Mouse (Mus musculus) forebrain, embryonic 12.5 days (tissue): Measurements from ENCODE around the gene Efl1. TPM values are rescaled to one million over a fixed set of nuclear protein-coding genes. Genes with fewer than 3 reads are reported as not detected.

Experiments
- ATAC-seq: fragments of 200-750 bp; cut with Nextera tagmentation; 2 replicates; pipeline ENCODE4 v1.8.0; 2017; ENCODE audit warnings: moderate TSS enrichment; ENCODE audit not compliant: low FRiP score
- H3K27ac ChIP-seq: fragments of 300-500 bp; sonication (generic); 2 replicates; pipeline ENCODE4 v1.5.1; 2016; ENCODE audit warnings: mild to moderate bottlenecking
- H3K27me3 ChIP-seq: fragments of 300-500 bp; sonication (generic); 2 replicates; pipeline ENCODE4 v1.6.1; 2016; ENCODE audit warnings: mild to moderate bottlenecking
- H3K36me3 ChIP-seq: fragments of 300-500 bp; sonication (generic); replicated peaks from 2 replicates; pipeline ENCODE4 v1.6.1; 2016; ENCODE audit warnings: mild to moderate bottlenecking
- H3K4me1 ChIP-seq: fragments of 300-500 bp; sonication (generic); 2 replicates; pipeline ENCODE4 v1.6.1; 2016
- H3K4me2 ChIP-seq: fragments of 300-500 bp; sonication (generic); 2 replicates; pipeline ENCODE4 v1.6.1; 2016; ENCODE audit warnings: mild to moderate bottlenecking, moderate library complexity
- H3K4me3 ChIP-seq: fragments of 300-500 bp; sonication (generic); replicated peaks from 2 replicates; pipeline ENCODE4 v1.5.1; 2016; ENCODE audit warnings: mild to moderate bottlenecking
- H3K9ac ChIP-seq: fragments of 300-500 bp; sonication (generic); 2 replicates; pipeline ENCODE4 v1.6.1; 2016; ENCODE audit warnings: mild to moderate bottlenecking
- H3K9me3 ChIP-seq: fragments of 300-500 bp; sonication (generic); 2 replicates; pipeline ENCODE4 v1.6.1; 2016
- WGBS: fragments of 180-500 bp; shearing (Covaris S2); methylation state at CpG from one replicate; pipeline ENCODE4 v1.1.7; 2016; 5-methylcytosine and 5-hydroxymethylcytosine counted together
- polyA plus RNA-seq: library from polyadenylated mRNA; unstranded; fragments of >200 nt; fragmentation: Nextera tagmentation; extraction: Ambion mirVana; gene quantifications from 2 replicates; pipeline ENCODE4 v1.2.1, GENCODE M21; 2016

The Efl1 gene
- polyA plus RNA-seq, 1 experiment from 2014 or later = 21.3 TPM

DNA sequence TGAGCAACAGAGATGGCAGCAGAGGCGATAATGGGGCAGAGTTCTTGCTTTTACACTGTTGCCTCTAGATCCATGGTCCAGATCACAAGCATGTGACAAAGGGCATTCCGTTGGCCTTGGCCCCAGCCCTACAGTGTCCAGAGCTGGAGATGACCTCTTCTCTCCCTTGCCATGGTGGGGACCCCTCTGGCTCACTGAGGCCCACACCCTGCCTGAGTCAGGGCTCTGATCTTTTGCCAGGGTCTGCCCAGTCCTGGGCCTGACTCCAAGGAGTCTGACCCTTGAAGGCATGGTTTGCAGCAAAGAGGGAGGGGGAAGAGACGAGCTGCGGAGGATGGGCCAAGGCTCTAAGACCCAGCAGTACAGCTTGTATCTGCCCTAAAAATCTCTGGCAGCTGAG, 159.8 kb downstream of the Efl1 start:
- no peak overlapping the region for H3K4me3 ChIP-seq
- no peak for ATAC-seq
- no peaks in the 10 kb centered on the region for H3K36me3 ChIP-seq
- H3K9ac ChIP-seq = no peak overlapping the region
- no peaks in the 10 kb centered on the region for H3K9me3 ChIP-seq
- H3K4me2 ChIP-seq = no peak overlapping the region
- peaks cover 13% of the 10 kb centered on the region for H3K4me1 ChIP-seq
- no peaks in the 10 kb centered on the region for H3K27me3 ChIP-seq
- WGBS = 77% methylated on average over 4 of the region's 4 CpGs
- H3K27ac ChIP-seq = no peak overlapping the region

DNA sequence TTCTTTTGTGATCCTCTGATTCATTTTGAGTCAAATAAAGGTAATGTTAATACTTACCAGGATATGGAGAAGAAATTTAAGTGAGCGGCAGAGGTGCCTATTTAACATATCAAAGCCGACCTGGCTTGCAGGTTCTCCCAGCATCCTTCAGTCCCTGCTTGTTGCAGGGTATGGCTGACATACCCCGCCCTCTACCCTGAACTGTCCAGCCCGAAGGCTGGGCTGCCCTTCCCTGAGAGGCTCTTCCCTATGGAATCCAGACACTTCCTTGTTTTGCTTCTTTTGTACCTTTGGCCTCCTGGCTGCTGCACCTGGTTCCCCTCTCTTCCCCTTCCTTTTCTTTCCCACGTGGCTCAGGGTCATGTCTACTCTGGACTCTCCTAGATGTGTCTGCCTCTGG, 160.7 kb downstream of the Efl1 start:
- ATAC-seq = no peak
- Histone ChIP-seq H3K4me2 (no peak overlapping the region), H3K4me3 (no peak overlapping the region), H3K27me3 (no peaks in the 10 kb centered on the region), H3K9ac (no peak overlapping the region), H3K4me1 (peaks cover 13% of the 10 kb centered on the region), H3K27ac (no peak overlapping the region), H3K36me3 (no peaks in the 10 kb centered on the region), H3K9me3 (no peaks in the 10 kb centered on the region)
- 66% methylated on average over 5 of the region's 5 CpGs for WGBS

DNA sequence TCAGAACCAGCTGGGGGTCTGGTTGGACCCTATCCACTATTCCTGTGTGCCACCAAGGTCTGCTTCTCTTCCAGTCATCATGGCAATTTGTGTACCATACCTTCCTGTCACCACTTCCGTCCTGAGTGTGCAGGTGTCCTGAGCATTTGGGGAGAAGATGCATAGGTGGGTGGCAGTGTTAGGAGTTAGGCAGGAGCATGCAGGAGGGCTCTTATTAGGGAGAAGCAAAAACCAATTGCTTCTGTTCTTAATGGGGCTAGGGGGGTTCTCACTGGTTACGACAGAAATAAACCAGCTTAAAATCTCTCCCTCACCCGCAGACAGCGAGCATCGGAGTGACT, 162.4 kb downstream of the Efl1 start:
- no peak for ATAC-seq

DNA sequence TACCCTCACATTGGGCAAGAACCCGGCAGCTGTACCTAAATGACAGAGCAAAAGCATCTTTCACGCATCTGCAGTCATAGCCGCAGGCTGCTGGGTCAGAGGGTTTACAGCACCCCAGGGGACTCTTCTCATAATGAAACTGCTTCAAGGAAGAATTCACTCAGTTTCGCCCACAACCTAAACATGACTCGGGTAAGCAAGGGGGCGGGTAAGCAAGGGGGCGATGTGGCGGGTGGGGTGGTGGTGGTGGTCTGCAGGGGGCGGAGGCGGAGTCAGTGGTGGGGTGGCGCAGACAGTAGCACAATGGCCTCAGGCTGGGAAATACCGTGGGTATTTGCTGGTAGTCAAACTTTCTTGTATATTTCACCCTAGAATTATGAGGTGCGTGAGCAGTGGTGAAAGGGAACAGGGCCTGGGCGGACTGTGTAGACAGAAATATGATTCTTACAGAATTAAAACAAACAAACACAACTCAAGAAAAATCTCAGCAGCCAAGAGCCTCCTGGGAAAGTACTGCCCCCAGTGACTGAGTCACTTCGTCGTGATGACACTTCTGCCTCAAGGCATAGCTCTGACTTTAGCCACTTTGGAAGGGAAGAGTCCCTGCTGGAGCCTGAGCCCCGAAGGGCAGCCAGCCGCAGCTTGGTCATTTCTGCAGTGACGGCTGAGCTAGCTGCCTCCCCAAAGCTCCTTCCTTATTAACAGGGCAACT, 162.9 kb downstream of the Efl1 start:
- H3K27me3 ChIP-seq = no peaks in the 10 kb centered on the region
- peaks cover 2% of the 10 kb centered on the region; the same call in 1 of the 2 replicates for H3K9me3 ChIP-seq
- H3K36me3 ChIP-seq = no peaks in the 10 kb centered on the region
- no peak overlapping the region for H3K9ac ChIP-seq
- H3K27ac ChIP-seq = no peak overlapping the region
- 19% methylated on average over 19 of the region's 19 CpGs for WGBS
- no peak overlapping the region for H3K4me3 ChIP-seq
- peaks cover 13% of the 10 kb centered on the region for H3K4me1 ChIP-seq
- peak overlapping the region; percentile 34 for H3K4me2 ChIP-seq
- ATAC-seq = peak; percentile 41; the same call in 1 of the 2 replicates

More for the DNA sequence above, 162.4 kb downstream of the Efl1 start:
- Histone ChIP-seq H3K9me3 (no peaks in the 10 kb centered on the region), H3K4me3 (no peak overlapping the region), H3K27me3 (no peaks in the 10 kb centered on the region), H3K4me1 (peaks cover 13% of the 10 kb centered on the region), H3K36me3 (no peaks in the 10 kb centered on the region), H3K9ac (no peak overlapping the region), H3K27ac (no peak overlapping the region), H3K4me2 (peak overlapping the region; percentile 34)
- WGBS = 25% methylated on average over 5 of the region's 5 CpGs

DNA sequence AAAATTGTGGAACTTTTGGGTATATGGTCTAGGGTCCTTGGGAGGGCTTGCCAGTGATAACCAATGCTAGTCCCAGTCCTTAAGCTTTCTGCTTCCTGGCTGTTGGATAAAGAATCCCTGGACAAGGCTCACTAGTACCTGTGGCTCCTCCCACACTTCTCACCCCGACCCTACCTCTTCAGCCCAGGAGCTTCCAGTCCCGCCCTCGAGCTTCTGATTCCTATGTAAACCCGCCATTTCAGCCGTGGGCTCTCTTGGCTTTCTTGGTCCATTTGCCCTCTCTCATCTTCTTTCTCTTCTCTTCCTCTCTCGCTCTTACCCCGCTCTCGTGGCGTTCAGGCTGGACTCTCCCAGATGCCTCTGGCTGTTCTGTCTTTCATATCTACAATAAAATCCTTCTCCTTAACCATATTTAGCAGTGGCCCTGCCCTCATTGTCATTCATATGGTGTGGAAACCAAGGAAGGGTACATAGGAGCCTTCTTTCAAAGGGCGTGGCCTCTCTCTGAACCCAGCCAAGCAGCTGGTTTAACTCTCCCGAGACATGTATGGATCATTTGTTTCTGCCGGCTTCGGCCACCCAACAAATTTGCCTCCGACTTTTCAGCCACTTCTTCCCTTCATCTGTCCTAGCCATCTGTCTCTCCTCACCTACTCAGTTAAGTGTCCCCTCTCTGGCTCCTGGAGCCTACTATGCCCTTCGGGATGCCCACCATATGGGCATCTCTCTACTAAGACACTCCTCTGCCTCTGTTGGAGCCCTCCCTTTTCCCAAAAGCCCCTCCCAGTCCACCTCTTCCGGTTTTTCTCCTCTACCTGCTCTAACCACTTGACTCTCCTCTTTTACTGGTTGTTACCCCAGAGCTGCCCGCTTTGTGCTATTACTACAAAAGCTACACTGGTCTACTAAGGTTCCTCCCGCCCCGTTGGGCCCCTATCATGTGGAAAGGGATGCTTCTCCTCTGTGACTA, 164.1 kb downstream of the Efl1 start:
- H3K4me3 ChIP-seq = no peak overlapping the region
- peaks cover 6% of the 10 kb centered on the region; the same call in 1 of the 2 replicates for H3K9me3 ChIP-seq
- H3K4me2 ChIP-seq = no peak overlapping the region
- H3K27me3 ChIP-seq = no peaks in the 10 kb centered on the region
- 88% methylated on average over 19 of the region's 19 CpGs for WGBS
- no peak overlapping the region for H3K9ac ChIP-seq
- no peaks in the 10 kb centered on the region for H3K36me3 ChIP-seq
- H3K27ac ChIP-seq = no peak overlapping the region
- no peak for ATAC-seq
- H3K4me1 ChIP-seq = peaks cover 13% of the 10 kb centered on the region

DNA sequence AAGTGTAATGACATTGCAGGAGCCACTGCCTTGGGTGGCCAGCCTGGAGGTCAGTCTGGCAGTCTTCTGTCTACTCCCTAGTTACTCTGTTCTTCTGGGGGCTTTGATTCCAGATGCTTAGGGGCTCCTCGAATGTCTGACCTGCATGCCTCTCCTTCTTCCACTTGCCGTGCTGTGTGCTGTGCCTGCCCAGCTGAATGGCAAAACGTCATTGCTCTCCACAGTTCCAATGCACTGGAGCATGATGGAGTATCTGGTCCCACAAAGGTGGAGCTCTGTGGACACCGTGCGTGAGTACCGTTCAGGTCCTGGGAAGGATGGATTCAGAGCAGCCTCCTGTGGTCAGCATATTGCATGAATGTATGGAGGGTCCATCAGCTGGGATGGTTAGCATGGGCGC, 171.1 kb downstream of the Efl1 start:
- H3K27ac ChIP-seq = no peak overlapping the region
- ATAC-seq = no peak
- 87% methylated on average over 7 of the region's 7 CpGs for WGBS
- no peak overlapping the region for H3K4me3 ChIP-seq
- no peak overlapping the region for H3K4me2 ChIP-seq
- no peaks in the 10 kb centered on the region for H3K36me3 ChIP-seq
- no peaks in the 10 kb centered on the region for H3K27me3 ChIP-seq
- no peaks in the 10 kb centered on the region for H3K4me1 ChIP-seq
- H3K9ac ChIP-seq = no peak overlapping the region
- H3K9me3 ChIP-seq = peaks cover 6% of the 10 kb centered on the region; the same call in 1 of the 2 replicates

DNA sequence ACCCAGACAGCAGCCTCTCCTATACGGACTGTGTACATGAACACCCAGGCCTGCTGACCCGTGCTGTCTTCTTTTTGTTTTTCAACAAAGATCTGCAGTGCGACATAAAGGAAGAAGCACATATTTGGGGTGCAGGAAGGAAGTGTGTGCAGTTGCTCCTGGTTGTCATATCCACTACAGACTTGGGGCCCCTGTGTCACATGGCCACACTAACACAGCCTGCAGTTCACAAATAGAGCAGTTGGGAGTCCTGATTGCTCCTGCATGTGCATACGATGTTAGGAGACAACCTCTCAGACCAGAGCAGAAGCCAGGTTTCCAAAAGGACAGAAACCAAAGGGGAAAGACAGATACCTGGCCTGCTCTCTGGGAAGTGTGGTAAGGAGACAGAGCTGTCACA, 172.2 kb downstream of the Efl1 start:
- Histone ChIP-seq H3K4me3 (no peak overlapping the region), H3K27me3 (no peaks in the 10 kb centered on the region), H3K9ac (no peak overlapping the region), H3K9me3 (peaks cover 6% of the 10 kb centered on the region; the same call in 1 of the 2 replicates), H3K4me2 (no peak overlapping the region), H3K36me3 (no peaks in the 10 kb centered on the region), H3K27ac (no peak overlapping the region), H3K4me1 (no peaks in the 10 kb centered on the region)
- 77% methylated on average over 4 of the region's 4 CpGs for WGBS
- ATAC-seq = no peak

DNA sequence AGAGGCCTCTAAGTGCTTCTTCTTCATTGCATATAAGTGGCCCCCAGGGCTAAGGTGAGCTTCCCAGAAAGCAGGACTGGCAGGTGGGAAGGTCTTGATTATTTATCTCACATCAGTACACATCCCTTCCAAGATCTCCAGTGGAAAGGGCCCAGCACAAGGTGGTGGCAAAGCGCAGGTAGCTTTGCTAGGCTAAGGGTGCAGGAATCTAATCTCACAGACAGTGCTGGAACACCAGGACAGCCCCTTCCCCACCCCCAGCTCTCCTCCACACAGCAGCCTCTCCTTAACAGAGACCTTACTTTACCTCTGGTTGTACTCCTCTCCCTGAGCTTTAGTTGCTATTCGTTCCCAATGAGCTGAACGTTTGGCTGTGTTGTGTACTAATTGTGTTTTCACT, 173.1 kb downstream of the Efl1 start:
- H3K9me3 ChIP-seq = 0 out of 2 replicates have a peak, but pooled peaks cover 1% of the 10 kb centered on the region
- 62% methylated on average over 3 of the region's 3 CpGs for WGBS
- no peak overlapping the region for H3K9ac ChIP-seq
- no peak overlapping the region for H3K27ac ChIP-seq
- no peaks in the 10 kb centered on the region for H3K27me3 ChIP-seq
- no peaks in the 10 kb centered on the region for H3K4me1 ChIP-seq
- no peak overlapping the region for H3K4me3 ChIP-seq
- H3K36me3 ChIP-seq = no peaks in the 10 kb centered on the region
- ATAC-seq = no peak
- H3K4me2 ChIP-seq = no peak overlapping the region

DNA sequence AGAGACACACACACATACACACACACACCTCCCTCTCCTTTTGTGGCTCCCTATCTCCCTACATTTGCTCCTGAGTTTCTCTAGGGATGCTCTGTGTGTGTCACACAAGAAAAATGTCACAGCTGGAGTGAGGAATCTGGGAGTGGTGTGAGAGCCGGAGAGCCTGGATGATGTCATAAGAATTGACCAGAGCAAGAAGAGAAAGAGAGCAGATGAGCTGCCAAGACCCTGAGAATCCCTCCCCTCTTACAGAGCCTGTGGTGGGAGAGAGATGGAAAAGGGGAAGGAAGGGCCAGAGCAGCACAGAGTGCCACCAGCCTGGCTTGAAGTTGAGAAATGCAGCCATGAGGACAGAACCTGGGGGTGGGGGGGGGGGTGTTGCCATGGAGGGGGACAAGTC, 174.1 kb downstream of the Efl1 start:
- H3K4me3 ChIP-seq = no peak overlapping the region
- H3K4me1 ChIP-seq = no peaks in the 10 kb centered on the region
- WGBS = 46% methylated on average over 1 of the region's 1 CpGs
- no peaks in the 10 kb centered on the region for H3K36me3 ChIP-seq
- H3K27ac ChIP-seq = no peak overlapping the region
- no peaks in the 10 kb centered on the region for H3K9me3 ChIP-seq
- ATAC-seq = no peak
- no peak overlapping the region for H3K9ac ChIP-seq
- no peaks in the 10 kb centered on the region for H3K27me3 ChIP-seq
- no peak overlapping the region for H3K4me2 ChIP-seq

Other genes with a start within 250 kb of the Efl1 start
- 7.7 and 10.6 TPM in 2 replicates for gene Saxo2, start 86 bp upstream of the Efl1 start, polyA plus RNA-seq
- gene Mex3b, start 218.7 kb downstream of the Efl1 start, polyA plus RNA-seq = 47.3 and 47.5 TPM in 2 replicates